Mouse (Mus musculus): Measurements from ENCODE around the gene Rnf40.
"Not testable (repeated sequence)": the region's sequence is repeated elsewhere in the genome, so short reads cannot be mapped to it uniquely, and the experiment has no call there.

Gene Rnf40

GRCm38 (mm10) chr7:127602903-127603302 lies 14.3 kb downstream of the Rnf40 start:
- no peak for DNase-seq (ENCODE audit: low read depth, low spot score)

- no peak for DNase-seq (ENCODE audit: low read depth, low spot score)
These were observed 15.7 kb downstream of the Rnf40 start for GRCm38 (mm10) chr7:127604256-127604655.

- DNase-seq (ENCODE audit: low read depth, low spot score): no peak
These were observed 18.6 kb downstream of the Rnf40 start for GRCm38 (mm10) chr7:127607150-127607549.

GRCm38 (mm10) chr7:127611011-127611410 lies 22.4 kb downstream of the Rnf40 start:
- DNase-seq (ENCODE audit: low read depth, low spot score): no peak

- no peak for DNase-seq (ENCODE audit: low read depth, low spot score)
These were observed 23.0 kb downstream of the Rnf40 start for GRCm38 (mm10) chr7:127611561-127611960.

- DNase-seq (ENCODE audit: low read depth, low spot score): no peak
These were observed 24.9 kb downstream of the Rnf40 start for GRCm38 (mm10) chr7:127613501-127613900.

- DNase-seq (ENCODE audit: low read depth, low spot score): no peak
These were observed 25.5 kb downstream of the Rnf40 start for GRCm38 (mm10) chr7:127614091-127614490.

GRCm38 (mm10) chr7:127614511-127614890 lies 25.9 kb downstream of the Rnf40 start:
- no peak for DNase-seq (ENCODE audit: low read depth, low spot score)

GRCm38 (mm10) chr7:127614891-127615843 lies 26.6 kb downstream of the Rnf40 start, which contains the start of gene Zfp629:
Gene Zfp629, minus strand, starts transcription at chr7:127615797.
- DNase-seq (ENCODE audit: low read depth, low spot score): no peak

- DNase-seq (ENCODE audit: low read depth, low spot score): no peak
These were observed 27.8 kb downstream of the Rnf40 start for GRCm38 (mm10) chr7:127616336-127616735.

- no peak for DNase-seq (ENCODE audit: low read depth, low spot score)
These were observed 28.3 kb downstream of the Rnf40 start for GRCm38 (mm10) chr7:127616881-127617280.

- no peak for DNase-seq (ENCODE audit: low read depth, low spot score)
These were observed 29.4 kb downstream of the Rnf40 start for GRCm38 (mm10) chr7:127617962-127618361.

GRCm38 (mm10) chr7:127618402-127618801 lies 29.8 kb downstream of the Rnf40 start:
- not testable (repeated sequence) for DNase-seq (ENCODE audit: low read depth, low spot score)

- DNase-seq (ENCODE audit: low read depth, low spot score): no peak
These were observed 37.5 kb downstream of the Rnf40 start for GRCm38 (mm10) chr7:127626039-127626438.

GRCm38 (mm10) chr7:127626471-127626870 lies 37.9 kb downstream of the Rnf40 start:
- DNase-seq (ENCODE audit: low read depth, low spot score): no peak

- DNase-seq (ENCODE audit: low read depth, low spot score): no peak
These were observed 40.1 kb downstream of the Rnf40 start for GRCm38 (mm10) chr7:127628646-127629045.

GRCm38 (mm10) chr7:127631416-127631815 lies 42.8 kb downstream of the Rnf40 start:
- DNase-seq (ENCODE audit: low read depth, low spot score): no peak

- DNase-seq (ENCODE audit: low read depth, low spot score): no peak
These were observed 48.4 kb downstream of the Rnf40 start for GRCm38 (mm10) chr7:127636963-127637362.

GRCm38 (mm10) chr7:127641260-127641659 lies 52.7 kb downstream of the Rnf40 start:
- DNase-seq (ENCODE audit: low read depth, low spot score): no peak

- no peak for DNase-seq (ENCODE audit: low read depth, low spot score)
These were observed 53.7 kb downstream of the Rnf40 start for GRCm38 (mm10) chr7:127642254-127642653.

- DNase-seq (ENCODE audit: low read depth, low spot score): no peak
These were observed 57.8 kb downstream of the Rnf40 start for GRCm38 (mm10) chr7:127646363-127646762.

- not testable (repeated sequence) for DNase-seq (ENCODE audit: low read depth, low spot score)
These were observed 59.0 kb downstream of the Rnf40 start for GRCm38 (mm10) chr7:127647576-127647975.

GRCm38 (mm10) chr7:127648516-127649201 lies 60.1 kb downstream of the Rnf40 start:
- no peak for DNase-seq (ENCODE audit: low read depth, low spot score)
